Mouse (Mus musculus): ENCODE data around the gene Ntm.

Gene Ntm

GRCm38 (mm10) chr9:29457976-29458572 lies 504.9 kb downstream of the Ntm start:
- peak; percentile 87 for DNase-seq

GRCm38 (mm10) chr9:29456014-29456413 lies 506.9 kb downstream of the Ntm start:
- DNase-seq = no peak

GRCm38 (mm10) chr9:29451232-29451631 lies 511.7 kb downstream of the Ntm start:
- no peak for DNase-seq

- DNase-seq = no peak
These were observed 518.9 kb downstream of the Ntm start for GRCm38 (mm10) chr9:29444001-29444400.

GRCm38 (mm10) chr9:29439401-29439800 lies 523.5 kb downstream of the Ntm start:
- DNase-seq = no peak

- no peak for DNase-seq
These were observed 528.3 kb downstream of the Ntm start for GRCm38 (mm10) chr9:29434611-29435010.

GRCm38 (mm10) chr9:29433910-29434309 lies 529.0 kb downstream of the Ntm start:
- no peak for DNase-seq

GRCm38 (mm10) chr9:29433156-29433555 lies 529.8 kb downstream of the Ntm start:
- DNase-seq = no peak

- no peak for DNase-seq
These were observed 531.4 kb downstream of the Ntm start for GRCm38 (mm10) chr9:29431590-29431989.

GRCm38 (mm10) chr9:29430189-29430588 lies 532.8 kb downstream of the Ntm start:
- DNase-seq = no peak

GRCm38 (mm10) chr9:29428322-29428721 lies 534.6 kb downstream of the Ntm start:
- DNase-seq = no peak

GRCm38 (mm10) chr9:29426261-29426660 lies 536.7 kb downstream of the Ntm start:
- DNase-seq = no peak

GRCm38 (mm10) chr9:29415578-29415977 lies 547.4 kb downstream of the Ntm start:
- no peak for DNase-seq

- no peak for DNase-seq
These were observed 549.8 kb downstream of the Ntm start for GRCm38 (mm10) chr9:29413126-29413525.

- DNase-seq = peak; percentile 80
These were observed 550.7 kb downstream of the Ntm start for GRCm38 (mm10) chr9:29412181-29412771.

GRCm38 (mm10) chr9:29411408-29412180 lies 551.3 kb downstream of the Ntm start:
- DNase-seq = peak; percentile 94

- DNase-seq = peak; percentile 53
These were observed 552.1 kb downstream of the Ntm start for GRCm38 (mm10) chr9:29410728-29411407.

GRCm38 (mm10) chr9:29410284-29410683 lies 552.7 kb downstream of the Ntm start:
- DNase-seq = no peak

GRCm38 (mm10) chr9:29409216-29409907 lies 553.6 kb downstream of the Ntm start:
- DNase-seq = peak; percentile 79

GRCm38 (mm10) chr9:29407954-29408353 lies 555.0 kb downstream of the Ntm start:
- DNase-seq = no peak

GRCm38 (mm10) chr9:29406973-29407372 lies 556.0 kb downstream of the Ntm start:
- no peak for DNase-seq

- DNase-seq = no peak
These were observed 556.9 kb downstream of the Ntm start for GRCm38 (mm10) chr9:29406046-29406445.

GRCm38 (mm10) chr9:29400151-29400550 lies 562.8 kb downstream of the Ntm start:
- DNase-seq = no peak

Data from cerebellum, adult 8-10 months (tissue).